Mouse (Mus musculus): Measurements from ENCODE around the gene Ankrd44.

Ankrd44 gene

GRCm38 (mm10) chr1:54922707-54923106 lies 3.5 kb downstream of the Ankrd44 start:
- DNase-seq (ENCODE audit: low spot score), result peak; percentile 9

- DNase-seq (ENCODE audit: low spot score), result peak; percentile 12
Observed at GRCm38 (mm10) chr1:54922025-54922574, 4.1 kb downstream of the Ankrd44 start.

- DNase-seq (ENCODE audit: low spot score), result no peak
Observed at GRCm38 (mm10) chr1:54920132-54920531, 6.1 kb downstream of the Ankrd44 start.

GRCm38 (mm10) chr1:54916456-54916855 lies 9.7 kb downstream of the Ankrd44 start:
- DNase-seq (ENCODE audit: low spot score), result no peak

GRCm38 (mm10) chr1:54914387-54914786 lies 11.8 kb downstream of the Ankrd44 start:
- DNase-seq (ENCODE audit: low spot score), result no peak

GRCm38 (mm10) chr1:54913379-54913873 lies 12.8 kb downstream of the Ankrd44 start:
- DNase-seq (ENCODE audit: low spot score), result no peak

- no peak for DNase-seq (ENCODE audit: low spot score)
Observed at GRCm38 (mm10) chr1:54913063-54913335, 13.2 kb downstream of the Ankrd44 start.

- DNase-seq (ENCODE audit: low spot score), result peak; percentile 70
Observed at GRCm38 (mm10) chr1:54912290-54913062, 13.7 kb downstream of the Ankrd44 start.

- DNase-seq (ENCODE audit: low spot score), result no peak
Observed at GRCm38 (mm10) chr1:54911256-54911610, 15.0 kb downstream of the Ankrd44 start.

- DNase-seq (ENCODE audit: low spot score), result no peak
Observed at GRCm38 (mm10) chr1:54910489-54911255, 15.5 kb downstream of the Ankrd44 start.

- DNase-seq (ENCODE audit: low spot score), result no peak
Observed at GRCm38 (mm10) chr1:54908786-54909185, 17.4 kb downstream of the Ankrd44 start.

GRCm38 (mm10) chr1:54907066-54907639 lies 19.0 kb downstream of the Ankrd44 start:
- DNase-seq (ENCODE audit: low spot score), result no peak

GRCm38 (mm10) chr1:54906322-54906721 lies 19.9 kb downstream of the Ankrd44 start:
- DNase-seq (ENCODE audit: low spot score), result no peak

GRCm38 (mm10) chr1:54905632-54906031 lies 20.6 kb downstream of the Ankrd44 start:
- no peak for DNase-seq (ENCODE audit: low spot score)

GRCm38 (mm10) chr1:54904165-54904564 lies 22.0 kb downstream of the Ankrd44 start:
- DNase-seq (ENCODE audit: low spot score), result no peak

- no peak for DNase-seq (ENCODE audit: low spot score)
Observed at GRCm38 (mm10) chr1:54902689-54903246, 23.4 kb downstream of the Ankrd44 start.

GRCm38 (mm10) chr1:54901084-54901483 lies 25.1 kb downstream of the Ankrd44 start:
- peak; percentile 18 for DNase-seq (ENCODE audit: low spot score)

GRCm38 (mm10) chr1:54899247-54899646 lies 26.9 kb downstream of the Ankrd44 start:
- no peak for DNase-seq (ENCODE audit: low spot score)

- no peak for DNase-seq (ENCODE audit: low spot score)
Observed at GRCm38 (mm10) chr1:54898656-54899084, 27.5 kb downstream of the Ankrd44 start.

- DNase-seq (ENCODE audit: low spot score), result no peak
Observed at GRCm38 (mm10) chr1:54897726-54898125, 28.5 kb downstream of the Ankrd44 start.

GRCm38 (mm10) chr1:54896109-54897085 lies 29.8 kb downstream of the Ankrd44 start:
- DNase-seq (ENCODE audit: low spot score), result no peak
